Mouse (Mus musculus) stomach, embryonic 14.5 days (tissue): ENCODE measurements around the gene Mvk. TPM values are rescaled to one million over a fixed set of nuclear protein-coding genes. Genes with fewer than 3 reads are reported as not detected.

Source experiments
- ATAC-seq: fragments of 200-750 bp; cut with Nextera tagmentation; 2 replicates; pipeline ENCODE4 v1.8.0; 2017; ENCODE audit warnings: low read depth, moderate TSS enrichment; ENCODE audit not compliant: insufficient number of reproducible peaks, insufficient read depth, low FRiP score
- H3K27ac ChIP-seq: fragments of 300-500 bp; sonication (generic); 2 replicates; pipeline ENCODE4 v1.5.1; 2014; ENCODE audit warnings: mild to moderate bottlenecking, low read length, moderate library complexity, mixed read lengths
- H3K27me3 ChIP-seq: fragments of 300-500 bp; sonication (generic); 2 replicates; pipeline ENCODE4 v1.6.1; 2014; ENCODE audit warnings: low read length, control low read depth, mixed read lengths; ENCODE audit not compliant: control insufficient read depth, insufficient read depth
- H3K36me3 ChIP-seq: fragments of 300-500 bp; sonication (generic); 2 replicates; pipeline ENCODE4 v1.6.1; 2014; ENCODE audit warnings: mild to moderate bottlenecking, control low read depth, low read length, moderate library complexity, mixed read lengths; ENCODE audit not compliant: control insufficient read depth, insufficient read depth
- H3K4me1 ChIP-seq: fragments of 300-500 bp; sonication (generic); 2 replicates; pipeline ENCODE4 v1.6.1; 2014; ENCODE audit warnings: low read length, control low read depth, mixed read lengths; ENCODE audit not compliant: control insufficient read depth, insufficient read depth
- H3K4me2 ChIP-seq: fragments of 300-500 bp; sonication (generic); replicated peaks from 2 replicates; pipeline ENCODE4 v1.6.1; 2014; ENCODE audit warnings: low read depth, low read length, control low read depth
- H3K4me3 ChIP-seq: fragments of 300-500 bp; sonication (generic); 2 replicates; pipeline ENCODE4 v1.5.1; 2014; ENCODE audit warnings: low read depth, low read length, control low read depth
- H3K9ac ChIP-seq: fragments of 300-500 bp; sonication (generic); replicated peaks from 2 replicates; pipeline ENCODE4 v1.6.1; 2014; ENCODE audit warnings: low read depth, mild to moderate bottlenecking, control low read depth, low read length, moderate library complexity, mixed read lengths
- H3K9me3 ChIP-seq: fragments of 300-500 bp; sonication (generic); 2 replicates; pipeline ENCODE4 v1.6.1; 2016; ENCODE audit warnings: low read depth, low read length, control low read depth; ENCODE audit not compliant: control insufficient read depth
- WGBS: fragments of 180-500 bp; shearing (Covaris S2); extraction: QIAGEN DNeasy Blood & Tissue Kit; methylation state at CpG from one replicate; pipeline ENCODE4 v1.1.7; 2014; 5-methylcytosine and 5-hydroxymethylcytosine counted together
- polyA plus RNA-seq: library from polyadenylated mRNA; unstranded; fragments of >200 nt; fragmentation: Nextera tagmentation; extraction: Ambion mirVana; gene quantifications from 2 replicates; pipeline ENCODE4 v1.2.1, GENCODE M21; 2014

Mvk gene
- polyA plus RNA-seq, 1 experiment from 2014 or later = 62.7 TPM

- Histone ChIP-seq H3K9ac (no peak overlapping the region), H3K9me3 (no peaks in the 10 kb centered on the region), H3K27me3 (no peaks in the 10 kb centered on the region), H3K36me3 (peaks cover 17% of the 10 kb centered on the region), H3K4me2 (no peak overlapping the region), H3K4me1 (no peaks in the 10 kb centered on the region), H3K27ac (no peak overlapping the region), H3K4me3 (no peak overlapping the region)
- ATAC-seq = no peak
- 86% methylated on average over 8 of the region's 8 CpGs for WGBS
Measured at GRCm38 (mm10) chr5:114434359-114434758, 9.7 kb upstream of the Mvk start.

DNA sequence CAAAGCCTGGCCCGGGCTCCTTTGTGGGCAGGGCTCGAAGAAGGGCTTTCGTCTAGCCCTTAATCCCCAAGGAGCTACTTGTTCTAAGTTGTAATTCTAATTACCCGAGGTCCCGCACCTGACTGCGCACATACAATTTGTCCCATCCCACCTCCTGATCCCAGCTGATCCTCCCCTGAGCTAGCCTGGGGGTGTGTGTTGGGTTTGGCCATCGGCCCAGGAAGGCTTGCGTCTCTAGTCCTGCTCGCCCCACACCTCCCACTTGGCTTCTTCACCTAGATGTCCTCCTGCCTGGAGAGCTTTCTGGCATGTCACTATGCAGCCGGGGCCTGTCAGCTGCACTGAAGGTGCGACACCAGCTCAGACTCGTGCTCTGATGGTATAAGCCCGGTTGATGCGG is 8.5 kb upstream of the Mvk start:
- WGBS = 91% methylated on average over 14 of the region's 14 CpGs
- Histone ChIP-seq H3K27ac (no peak overlapping the region), H3K27me3 (no peaks in the 10 kb centered on the region), H3K9me3 (no peaks in the 10 kb centered on the region), H3K4me1 (no peaks in the 10 kb centered on the region), H3K36me3 (peaks cover 17% of the 10 kb centered on the region), H3K4me3 (no peak overlapping the region), H3K4me2 (no peak overlapping the region), H3K9ac (no peak overlapping the region)
- ATAC-seq = no peak

- H3K36me3 ChIP-seq = peaks cover 11% of the 10 kb centered on the region; the same call in 1 of the 2 replicates
- peak overlapping the region; percentile 68 for H3K4me2 ChIP-seq
- H3K4me1 ChIP-seq = peaks cover 11% of the 10 kb centered on the region; the same call in 1 of the 2 replicates
- H3K9ac ChIP-seq = peak overlapping the region; percentile 34
- H3K9me3 ChIP-seq = no peaks in the 10 kb centered on the region
- no peaks in the 10 kb centered on the region for H3K27me3 ChIP-seq
- H3K4me3 ChIP-seq = peak overlapping the region; percentile 67
- no peak for ATAC-seq
- 0 out of 2 replicates have a peak overlapping the region, but pooled peaks have one; percentile 18 for H3K27ac ChIP-seq
- WGBS = under 1% methylated on average over 21 of the region's 21 CpGs
Measured at GRCm38 (mm10) chr5:114444368-114444692, 261 bp downstream of the Mvk start.

- WGBS = 72% methylated on average over 4 of the region's 4 CpGs
- Histone ChIP-seq H3K4me2 (no peak overlapping the region), H3K9me3 (no peaks in the 10 kb centered on the region), H3K4me1 (peaks cover 7% of the 10 kb centered on the region; the same call in 1 of the 2 replicates), H3K36me3 (peaks cover 32% of the 10 kb centered on the region), H3K4me3 (no peak overlapping the region), H3K27ac (no peak overlapping the region), H3K27me3 (no peaks in the 10 kb centered on the region), H3K9ac (no peak overlapping the region)
- ATAC-seq = peak; percentile 21; the same call in 1 of the 2 replicates
Measured at GRCm38 (mm10) chr5:114449011-114449410, 4.9 kb downstream of the Mvk start.

DNA sequence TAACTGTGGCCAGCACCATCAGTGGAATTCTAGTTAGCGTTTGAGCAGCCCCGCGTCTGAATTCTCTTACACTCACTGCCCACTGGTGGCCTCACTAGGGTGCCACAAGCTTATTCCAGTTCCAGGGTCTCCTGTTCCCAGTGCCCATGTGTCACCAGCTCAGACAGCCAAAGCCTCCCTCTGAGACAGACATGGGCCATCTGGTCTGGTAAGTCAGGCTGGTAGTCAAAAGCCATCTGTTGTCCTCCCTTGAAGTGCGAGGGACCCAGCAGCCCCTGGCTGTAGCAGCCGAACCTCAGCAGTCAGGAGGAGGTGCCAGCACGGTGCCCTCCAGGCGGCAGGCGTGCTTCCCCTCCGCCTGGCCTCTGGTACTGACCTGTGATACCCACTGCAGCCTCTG is 12.2 kb downstream of the Mvk start:
- WGBS = 64% methylated on average over 9 of the region's 9 CpGs
- Histone ChIP-seq H3K9me3 (no peaks in the 10 kb centered on the region), H3K36me3 (peaks cover 10% of the 10 kb centered on the region), H3K9ac (no peak overlapping the region), H3K27ac (no peak overlapping the region), H3K4me1 (peaks cover 8% of the 10 kb centered on the region; the same call in 1 of the 2 replicates), H3K4me3 (no peak overlapping the region), H3K27me3 (no peaks in the 10 kb centered on the region), H3K4me2 (no peak overlapping the region)
- no peak for ATAC-seq

- no peak overlapping the region for H3K27ac ChIP-seq
- no peaks in the 10 kb centered on the region for H3K9me3 ChIP-seq
- H3K4me2 ChIP-seq = no peak overlapping the region
- H3K4me1 ChIP-seq = peaks cover 10% of the 10 kb centered on the region; the same call in 1 of the 2 replicates
- WGBS = 84% methylated on average over 16 of the region's 16 CpGs
- no peaks in the 10 kb centered on the region for H3K27me3 ChIP-seq
- no peak for ATAC-seq
- H3K9ac ChIP-seq = no peak overlapping the region
- peaks cover 10% of the 10 kb centered on the region for H3K36me3 ChIP-seq
- H3K4me3 ChIP-seq = no peak overlapping the region
Measured at GRCm38 (mm10) chr5:114456995-114457605, 13.0 kb downstream of the Mvk start.

DNA sequence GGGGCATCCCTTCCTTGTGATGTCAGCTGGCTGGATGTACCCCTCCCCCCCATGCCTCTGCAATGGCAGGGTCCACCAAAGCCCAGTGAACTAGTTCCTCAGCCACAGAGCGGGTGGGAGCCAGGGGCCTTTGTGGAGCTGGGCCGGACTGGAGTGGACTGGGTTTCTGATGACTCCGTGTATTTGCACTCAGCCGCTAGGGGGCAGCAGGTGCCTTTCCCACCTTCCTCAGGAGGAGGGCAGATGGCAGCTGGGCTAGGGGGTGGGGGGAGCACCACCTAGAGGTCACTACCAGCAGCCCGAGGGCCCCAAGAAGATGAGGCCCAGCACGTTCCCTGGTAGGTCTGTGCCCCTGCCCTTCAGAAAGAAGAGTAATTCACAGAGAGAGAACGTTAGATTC is 17.2 kb downstream of the Mvk start:
- Histone ChIP-seq H3K4me3 (no peak overlapping the region), H3K9ac (no peak overlapping the region), H3K4me1 (peaks cover 28% of the 10 kb centered on the region), H3K27me3 (no peaks in the 10 kb centered on the region), H3K36me3 (no peaks in the 10 kb centered on the region), H3K27ac (peak overlapping the region; percentile 33; the same call in 1 of the 2 replicates), H3K4me2 (no peak overlapping the region), H3K9me3 (no peaks in the 10 kb centered on the region)
- ATAC-seq = 0 out of 2 replicates have a peak, but pooled peaks have one; percentile 42
- WGBS = 6% methylated on average over 7 of the region's 7 CpGs

DNA sequence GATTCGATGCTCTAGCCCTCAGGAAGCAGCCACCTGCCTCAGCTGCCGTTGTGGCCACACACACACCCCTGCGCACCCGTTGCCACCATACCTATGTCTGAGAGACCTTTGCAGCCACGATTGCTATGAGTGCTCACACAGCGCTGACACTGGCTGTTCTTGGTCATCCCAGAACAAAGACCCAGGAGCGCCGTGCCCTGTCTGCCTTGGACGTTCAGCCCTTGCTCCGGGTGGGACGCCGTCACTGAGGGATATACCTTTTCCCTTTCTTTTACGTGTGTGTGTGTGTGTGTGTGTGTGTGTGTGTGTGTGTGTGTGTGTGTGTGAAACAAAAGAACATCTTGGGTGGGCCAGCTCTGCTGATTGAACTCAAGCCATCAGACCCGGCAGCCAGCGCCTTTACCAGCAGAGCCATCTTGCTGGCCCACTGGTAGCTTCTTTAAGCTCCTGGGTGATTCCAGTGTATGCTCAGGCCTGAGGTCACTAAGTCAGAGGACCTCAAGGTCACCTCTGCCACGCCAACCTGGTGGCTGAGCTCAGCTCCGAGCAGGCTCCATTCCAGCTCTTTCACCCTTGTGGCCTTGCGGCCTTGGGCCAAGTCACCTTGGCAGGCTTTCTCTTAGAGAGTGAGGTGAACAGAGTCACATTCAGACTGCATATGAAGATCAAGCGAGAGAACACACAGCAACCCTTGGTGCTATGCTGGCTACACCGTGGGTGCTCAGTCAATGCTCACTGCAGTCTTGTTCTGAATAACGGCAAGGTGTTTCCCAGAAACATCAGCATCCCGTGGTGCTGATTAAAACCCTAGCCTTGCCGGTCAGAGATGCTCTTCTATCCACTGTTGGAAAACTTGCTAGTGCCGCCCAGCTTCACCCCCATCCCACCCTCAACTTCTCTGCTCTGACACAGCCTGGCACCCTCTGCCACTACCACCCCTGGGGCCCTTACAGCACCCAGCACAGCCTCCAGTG is 18.3 kb downstream of the Mvk start:
- H3K36me3 ChIP-seq = no peaks in the 10 kb centered on the region
- peaks cover 34% of the 10 kb centered on the region for H3K4me1 ChIP-seq
- H3K9me3 ChIP-seq = no peaks in the 10 kb centered on the region
- H3K4me2 ChIP-seq = no peak overlapping the region
- no peak for ATAC-seq
- H3K4me3 ChIP-seq = no peak overlapping the region
- WGBS = 82% methylated on average over 24 of the region's 24 CpGs
- H3K27ac ChIP-seq = no peak overlapping the region
- H3K27me3 ChIP-seq = no peaks in the 10 kb centered on the region
- no peak overlapping the region for H3K9ac ChIP-seq
